Mouse (Mus musculus) lung, postnatal 0 days (tissue): Measurements from ENCODE around the gene Syt7. TPM values are rescaled to one million over a fixed set of nuclear protein-coding genes. Genes with fewer than 3 reads are reported as not detected.
A peak's percentile ranks its signal among the peaks of the same experiment; 100 is the strongest.

Experiments
- ATAC-seq: fragments of 200-750 bp; cut with Nextera tagmentation; 2 replicates; pipeline ENCODE4 v1.8.0; 2017; ENCODE audit warnings: moderate library complexity
- DNase-seq: peaks from one replicate; pipeline ENCODE4 v3.0.0-alpha.2; 2016; ENCODE audit warnings: low spot score
- H3K27ac ChIP-seq: fragments of 300-500 bp; sonication (generic); 2 replicates; pipeline ENCODE4 v1.5.1; 2014; ENCODE audit warnings: antibody characterized with exemption, mild to moderate bottlenecking, low read length, mixed read lengths
- H3K27me3 ChIP-seq: fragments of 300-500 bp; sonication (generic); replicated peaks from 2 replicates; pipeline ENCODE4 v1.6.1; 2014; ENCODE audit warnings: low read length, mixed read lengths; ENCODE audit not compliant: insufficient read depth
- H3K36me3 ChIP-seq: fragments of 300-500 bp; sonication (generic); 2 replicates; pipeline ENCODE4 v1.6.1; 2014; ENCODE audit warnings: low read length, mixed read lengths; ENCODE audit not compliant: insufficient read depth
- H3K4me1 ChIP-seq: fragments of 300-500 bp; sonication (generic); 2 replicates; pipeline ENCODE4 v1.6.1; 2014; ENCODE audit warnings: antibody characterized with exemption, low read depth, low read length, mixed read lengths; ENCODE audit not compliant: insufficient read depth
- H3K4me2 ChIP-seq: fragments of 300-500 bp; sonication (generic); replicated peaks from 2 replicates; pipeline ENCODE4 v1.6.1; 2014; ENCODE audit warnings: low read depth, mild to moderate bottlenecking, low read length, moderate library complexity, mixed read lengths
- H3K4me3 ChIP-seq: fragments of 300-500 bp; sonication (generic); 2 replicates; pipeline ENCODE4 v1.5.1; 2014; ENCODE audit warnings: low read depth, low read length
- H3K9ac ChIP-seq: fragments of 300-500 bp; sonication (generic); replicated peaks from 2 replicates; pipeline ENCODE4 v1.6.1; 2014; ENCODE audit warnings: low read depth, mild to moderate bottlenecking
- H3K9me3 ChIP-seq: fragments of 300-500 bp; sonication (generic); 2 replicates; pipeline ENCODE4 v1.6.1; 2016; ENCODE audit warnings: low read length, mixed read lengths
- CTCF ChIP-seq: IDR thresholded peaks from 2 replicates; pipeline ENCODE4 v1.5.1; 2016; ENCODE audit warnings: antibody characterized with exemption, mild to moderate bottlenecking
- EP300 ChIP-seq: IDR thresholded peaks from 2 replicates; pipeline ENCODE4 v1.6.1; 2016; ENCODE audit warnings: antibody characterized with exemption, mild to moderate bottlenecking, control low read depth
- WGBS: fragments of 180-500 bp; shearing (Covaris S2); extraction: QIAGEN DNeasy Blood & Tissue Kit; methylation state at CpG from one replicate; pipeline ENCODE4 v1.1.7; 2014; 5-methylcytosine and 5-hydroxymethylcytosine counted together
- polyA plus RNA-seq: library from polyadenylated mRNA; unstranded; fragments of >200 nt; fragmentation: Nextera tagmentation; extraction: Ambion mirVana; gene quantifications from 2 replicates; pipeline ENCODE4 v1.2.1, GENCODE M21; 2015

Syt7 gene
- polyA plus RNA-seq, 1 experiment from 2014 or later: 3.0 TPM

- Histone ChIP-seq H3K4me2 (no peak overlapping the region), H3K4me1 (no peaks in the 10 kb centered on the region), H3K27ac (no peak overlapping the region), H3K9ac (no peak overlapping the region), H3K36me3 (no peaks in the 10 kb centered on the region), H3K4me3 (no peak overlapping the region), H3K9me3 (no peaks in the 10 kb centered on the region), H3K27me3 (no peaks in the 10 kb centered on the region)
- ATAC-seq (no peak), DNase-seq (no peak)
- TF ChIP-seq EP300 (no peak), CTCF (no peak)
- WGBS: 60% methylated on average over 6 of the region's 6 CpGs
Observed at GRCm38 (mm10) chr19:10362473-10363129, 26.3 kb upstream of the Syt7 start.

- H3K36me3 ChIP-seq: no peaks in the 10 kb centered on the region
- WGBS: 26% methylated on average over 7 of the region's 7 CpGs
- H3K9me3 ChIP-seq: no peaks in the 10 kb centered on the region
- H3K4me3 ChIP-seq: no peak overlapping the region
- H3K4me2 ChIP-seq: no peak overlapping the region
- no peak for ATAC-seq
- H3K27ac ChIP-seq: no peak overlapping the region
- no peak for TF ChIP-seq CTCF
- TF ChIP-seq EP300: no peak
- no peaks in the 10 kb centered on the region for H3K27me3 ChIP-seq
- no peak for DNase-seq
- no peaks in the 10 kb centered on the region for H3K4me1 ChIP-seq
- H3K9ac ChIP-seq: no peak overlapping the region
Observed at GRCm38 (mm10) chr19:10363869-10364268, 25.0 kb upstream of the Syt7 start.

GRCm38 (mm10) chr19:10366116-10366845 lies 22.6 kb upstream of the Syt7 start:
- no peak overlapping the region for H3K27ac ChIP-seq
- no peaks in the 10 kb centered on the region for H3K36me3 ChIP-seq
- no peaks in the 10 kb centered on the region for H3K4me1 ChIP-seq
- H3K9me3 ChIP-seq: no peaks in the 10 kb centered on the region
- H3K9ac ChIP-seq: no peak overlapping the region
- no peak overlapping the region for H3K4me2 ChIP-seq
- DNase-seq (peak; percentile 13), ATAC-seq (peak; percentile 46; the same call in 1 of the 2 replicates)
- TF ChIP-seq CTCF (no peak), EP300 (no peak)
- no peak overlapping the region for H3K4me3 ChIP-seq
- 30% methylated on average over 3 of the region's 3 CpGs for WGBS
- H3K27me3 ChIP-seq: no peaks in the 10 kb centered on the region

- no peak for TF ChIP-seq CTCF
- TF ChIP-seq EP300: no peak
Observed at GRCm38 (mm10) chr19:10367802-10368201, 21.1 kb upstream of the Syt7 start.

GRCm38 (mm10) chr19:10369936-10370335 lies 19.0 kb upstream of the Syt7 start:
- H3K36me3 ChIP-seq: no peaks in the 10 kb centered on the region
- no peaks in the 10 kb centered on the region for H3K4me1 ChIP-seq
- ATAC-seq (no peak), DNase-seq (no peak)
- TF ChIP-seq CTCF (no peak), EP300 (no peak)
- H3K9me3 ChIP-seq: no peaks in the 10 kb centered on the region
- no peaks in the 10 kb centered on the region for H3K27me3 ChIP-seq
- H3K9ac ChIP-seq: no peak overlapping the region
- no peak overlapping the region for H3K27ac ChIP-seq
- H3K4me2 ChIP-seq: no peak overlapping the region
- WGBS: 51% methylated on average over 4 of the region's 4 CpGs
- H3K4me3 ChIP-seq: no peak overlapping the region

More at GRCm38 (mm10) chr19:10367802-10368201, 21.1 kb upstream of the Syt7 start:
- no peak for ATAC-seq
- Histone ChIP-seq H3K4me1 (no peaks in the 10 kb centered on the region), H3K36me3 (no peaks in the 10 kb centered on the region), H3K4me3 (no peak overlapping the region), H3K9ac (no peak overlapping the region), H3K27ac (no peak overlapping the region), H3K9me3 (no peaks in the 10 kb centered on the region), H3K27me3 (no peaks in the 10 kb centered on the region), H3K4me2 (no peak overlapping the region)
- 79% methylated on average over 7 of the region's 7 CpGs for WGBS
- DNase-seq: no peak

- Histone ChIP-seq H3K4me3 (no peak overlapping the region), H3K4me1 (no peaks in the 10 kb centered on the region), H3K36me3 (no peaks in the 10 kb centered on the region), H3K9me3 (no peaks in the 10 kb centered on the region), H3K4me2 (no peak overlapping the region), H3K9ac (no peak overlapping the region), H3K27me3 (no peaks in the 10 kb centered on the region), H3K27ac (no peak overlapping the region)
- no peak for TF ChIP-seq CTCF
- TF ChIP-seq EP300: no peak
- no peak for DNase-seq
- ATAC-seq: no peak
- WGBS: 47% methylated on average over 1 of the region's 1 CpGs
Observed at GRCm38 (mm10) chr19:10373191-10373590, 15.7 kb upstream of the Syt7 start.
